Comparison of ENCODE assay signal across 8 mouse cellular contexts in genomic region chr1:75422823-75423471, GRCm38 (mm10). TPM values are rescaled to one million over a fixed set of nuclear protein-coding genes. Genes with fewer than 3 reads are reported as not detected.
DNase-seq lines count a peak whose midpoint lies in the region; ATAC-seq and TF ChIP-seq lines count a peak whose summit lies in the region.

No protein-coding gene starts in this region.

- TF ChIP-seq POLR2A in small intestine, adult 2 months (IDR thresholded peaks at IDR 0.05; ENCODE audit: low read depth, low read length) = no peak

- peaks cover 31% of the 10 kb centered on the region for H3K4me1 ChIP-seq in liver, embryonic 12.5 days
- peaks cover 4% of the 10 kb centered on the region; the same call in 1 of the 2 replicates for H3K4me1 ChIP-seq in small intestine, adult 2 months (ENCODE audit: control insufficient read depth, insufficient read depth, insufficient read length, low read length)

- H3K36me3 ChIP-seq in liver, embryonic 12.5 days = no peaks in the 10 kb centered on the region
- no peaks in the 10 kb centered on the region for H3K36me3 ChIP-seq in small intestine, adult 2 months (ENCODE audit: control insufficient read depth, insufficient read depth, low read length)

- DNase-seq in gastrocnemius, postnatal 10 days = peak; percentile 50
- DNase-seq in gastrocnemius, postnatal 36 days = no peak
- peak; percentile 59 for DNase-seq in adrenal gland, postnatal 14 days
- peak; percentile 53 for DNase-seq in heart, postnatal 4 days
- DNase-seq in cerebellum, adult 11-12 months = no peak

- no peak overlapping the region for H3K9ac ChIP-seq in liver, embryonic 12.5 days

- 2% methylated on average over 71 of the region's 71 CpGs for WGBS in liver, embryonic 12.5 days (ENCODE audit: insufficient replicate concordance)
- WGBS in small intestine, adult 2 months = 4% methylated on average over 70 of the region's 71 CpGs

- peak overlapping the region; percentile 56 for H3K4me2 ChIP-seq in liver, embryonic 12.5 days

- intact Hi-C loops in gastrocnemius, postnatal 36 days (cut with DNase I) = no loop called here

- H3K4me3 ChIP-seq in liver, embryonic 12.5 days = peak overlapping the region; percentile 26
- peak overlapping the region; percentile 18 for H3K4me3 ChIP-seq in small intestine, adult 2 months (ENCODE audit: low read depth, low read length)

- peaks cover 87% of the 10 kb centered on the region for H3K27me3 ChIP-seq in liver, embryonic 12.5 days (replicated peaks)
- H3K27me3 ChIP-seq in small intestine, adult 2 months (ENCODE audit: control insufficient read depth, insufficient read depth, low read length) = peaks cover 25% of the 10 kb centered on the region

- no peak for ATAC-seq in liver, embryonic 12.5 days
- no peak for ATAC-seq in inflammation-experienced regulatory T-cells, adult 6 months

- TF ChIP-seq CTCF in small intestine, adult 2 months (IDR thresholded peaks at IDR 0.05; ENCODE audit: extremely low read depth, insufficient read length, insufficient replicate concordance, low read depth, low read length) = no peak

- H3K9me3 ChIP-seq in liver, embryonic 12.5 days (replicated peaks) = no peaks in the 10 kb centered on the region

- no peak overlapping the region for H3K27ac ChIP-seq in liver, embryonic 12.5 days
- H3K27ac ChIP-seq in small intestine, adult 2 months (ENCODE audit: insufficient read depth, low read depth, low read length) = no peak overlapping the region

RNA-seq across cellular contexts. Expression of gene Gmppa, which starts 12.8 kb away (rescaled TPM):
- total RNA-seq in gastrocnemius, postnatal 10 days (2021) = 10 to 100 TPM; 35.6 to 39.7 TPM
- total RNA-seq in gastrocnemius, postnatal 36 days (2021) = 10 to 100 TPM; 35.4 to 35.5 TPM
- total RNA-seq in adrenal gland, postnatal 14 days (2021) = 58.8 and 74.2 TPM in 2 replicates
- total RNA-seq in heart, postnatal 4 days (2021) = 10 to 100 TPM; 41.1 to 41.4 TPM
- polyA plus RNA-seq in liver, embryonic 12.5 days (2016; fragmentation: Nextera tagmentation; extraction: Ambion mirVana) = 44.0 and 47.9 TPM in 2 replicates
- polyA plus RNA-seq in small intestine, adult 2 months (2012; rRNA removed) = 121 and 187 TPM in 2 replicates
- 10 to 100 TPM; 44.2 to 67.2 (median 62.7) TPM for polyA plus RNA-seq in inflammation-experienced regulatory T-cells, adult 6 months (2017; shearing (Covaris generic))

RNA-seq across cellular contexts. Expression of gene Asic4, which starts 27.3 kb away (rescaled TPM):
- not detected for total RNA-seq in gastrocnemius, postnatal 10 days (2021)
- total RNA-seq in gastrocnemius, postnatal 36 days (2021) = not detected
- 3.8 and 4.2 TPM in 2 replicates for total RNA-seq in adrenal gland, postnatal 14 days (2021)
- total RNA-seq in heart, postnatal 4 days (2021) = not detected
- polyA plus RNA-seq in liver, embryonic 12.5 days (2016; fragmentation: Nextera tagmentation; extraction: Ambion mirVana) = 0.83 and 1.3 TPM in 2 replicates
- 0.05 TPM in 1 of 2 replicates, not detected in the other for polyA plus RNA-seq in small intestine, adult 2 months (2012; rRNA removed)
- not detected for polyA plus RNA-seq in inflammation-experienced regulatory T-cells, adult 6 months (2017; shearing (Covaris generic))

RNA-seq across cellular contexts. Expression of gene Speg, which starts 47.9 kb away (rescaled TPM):
- 100 to 1,000 TPM; 196 to 209 TPM for total RNA-seq in gastrocnemius, postnatal 10 days (2021)
- 100 to 1,000 TPM; 229 to 230 TPM for total RNA-seq in gastrocnemius, postnatal 36 days (2021)
- total RNA-seq in adrenal gland, postnatal 14 days (2021) = 11.0 and 18.3 TPM in 2 replicates
- 100 to 1,000 TPM; 121 to 123 TPM for total RNA-seq in heart, postnatal 4 days (2021)
- 11.4 and 14.3 TPM in 2 replicates for polyA plus RNA-seq in liver, embryonic 12.5 days (2016; fragmentation: Nextera tagmentation; extraction: Ambion mirVana)
- polyA plus RNA-seq in small intestine, adult 2 months (2012; rRNA removed) = 21.5 and 23.2 TPM in 2 replicates
- under 1 TPM in 1 of 3 experiments, not detected in 2; 0.34 TPM for polyA plus RNA-seq in inflammation-experienced regulatory T-cells, adult 6 months (2017; shearing (Covaris generic))

RNA-seq across cellular contexts. Expression of gene Chpf, which starts 56.2 kb away (rescaled TPM):
- 10 to 100 TPM; 22.2 to 32.0 TPM for total RNA-seq in gastrocnemius, postnatal 10 days (2021)
- total RNA-seq in gastrocnemius, postnatal 36 days (2021) = 1 to 10 TPM; 6.2 to 7.0 TPM
- total RNA-seq in adrenal gland, postnatal 14 days (2021) = 40.7 and 47.0 TPM in 2 replicates
- total RNA-seq in heart, postnatal 4 days (2021) = 10 to 100 TPM; 38.0 to 38.7 TPM
- polyA plus RNA-seq in liver, embryonic 12.5 days (2016; fragmentation: Nextera tagmentation; extraction: Ambion mirVana) = 13.0 and 14.5 TPM in 2 replicates
- 29.8 and 40.2 TPM in 2 replicates for polyA plus RNA-seq in small intestine, adult 2 months (2012; rRNA removed)
- 1 to 10 TPM; 5.5 to 6.9 (median 5.6) TPM for polyA plus RNA-seq in inflammation-experienced regulatory T-cells, adult 6 months (2017; shearing (Covaris generic))

RNA-seq across cellular contexts. Expression of gene Tmem198, which starts 56.4 kb away (rescaled TPM):
- total RNA-seq in gastrocnemius, postnatal 10 days (2021) = under 1 TPM; 0.68 to 0.87 TPM
- total RNA-seq in gastrocnemius, postnatal 36 days (2021) = under 1 TPM; 0.12 to 0.26 TPM
- 2.9 and 3.3 TPM in 2 replicates for total RNA-seq in adrenal gland, postnatal 14 days (2021)
- total RNA-seq in heart, postnatal 4 days (2021) = 1 to 10 TPM in 1 of 2 experiments, under 1 TPM in 1; 0.55 to 1.1 TPM
- polyA plus RNA-seq in liver, embryonic 12.5 days (2016; fragmentation: Nextera tagmentation; extraction: Ambion mirVana) = 0.18 and 0.20 TPM in 2 replicates
- polyA plus RNA-seq in small intestine, adult 2 months (2012; rRNA removed) = 2.7 and 3.6 TPM in 2 replicates
- under 1 TPM in 1 of 3 experiments, not detected in 2; 0.24 TPM for polyA plus RNA-seq in inflammation-experienced regulatory T-cells, adult 6 months (2017; shearing (Covaris generic))

Comparison
In these comparisons a context has a peak if more than half of its experiments do, and no peak if none do; other contexts are left out.
1. DNase-seq: peak in gastrocnemius, postnatal 10 days (single experiment), adrenal gland, postnatal 14 days (single experiment) and heart, postnatal 4 days (single experiment); none in gastrocnemius, postnatal 36 days (0 of 2) and cerebellum, adult 11-12 months (single experiment).